Mouse (Mus musculus) bone marrow macrophage, adult 2 months (primary cell): Measurements from ENCODE around the gene Ogdh.

Source experiments
- CTCF ChIP-seq: IDR thresholded peaks from 2 replicates; pipeline ENCODE4 v1.5.1; 2012; ENCODE audit warnings: low read depth, mild to moderate bottlenecking, low read length, moderate library complexity
- POLR2A ChIP-seq: IDR thresholded peaks from 2 replicates; pipeline ENCODE4 v1.6.1; 2012; ENCODE audit warnings: mild to moderate bottlenecking, low read depth, low read length, borderline replicate concordance

GRCm38 (mm10) chr11:6316821-6317220 is 25.4 kb downstream of the Ogdh start:
- no peak for TF ChIP-seq CTCF
- TF ChIP-seq POLR2A: no peak
